In the genomic region with DNA sequence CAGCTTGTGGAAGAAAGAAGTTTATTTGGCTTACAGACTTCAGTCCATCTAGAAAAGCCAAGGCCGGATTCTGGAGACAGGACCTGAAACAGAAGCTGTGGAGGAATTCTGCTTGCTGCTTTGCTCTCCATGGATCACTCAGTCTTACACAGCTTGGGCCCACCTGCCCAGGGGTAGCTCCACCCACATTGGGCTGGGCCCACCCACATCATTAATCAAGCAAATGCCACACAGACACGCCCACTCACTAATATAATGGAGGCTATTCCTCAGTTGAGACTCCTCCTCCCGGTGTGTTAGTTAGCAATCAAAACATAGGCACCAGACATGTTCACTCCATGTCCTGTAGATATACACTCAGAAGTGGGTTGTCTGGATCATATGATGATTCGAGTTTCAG, we compare ENCODE assay signal across 17 mouse cellular contexts. TPM values are rescaled to one million over a fixed set of nuclear protein-coding genes. Genes with fewer than 3 reads are reported as not detected.
DNase-seq lines count a peak whose midpoint lies in the region; ATAC-seq lines count a peak whose summit lies in the region.
"Had no signal": no experiment of that assay in that cellular context is flagged by ENCODE, and none has a peak within 500 bp of the region (broad histone marks: within the 10 kb centered on the region; RNA-seq: fewer than 3 reads in every experiment).

No protein-coding gene starts in this region.

- H3K4me3 ChIP-seq in forebrain, embryonic 13.5 days: no peak overlapping the region
- no peak overlapping the region for H3K4me3 ChIP-seq in forebrain, embryonic 16.5 days (replicated peaks; ENCODE audit: low read length)
- H3K4me3 ChIP-seq in midbrain, embryonic 13.5 days (replicated peaks): no peak overlapping the region
- no peak overlapping the region for H3K4me3 ChIP-seq in midbrain, embryonic 14.5 days (replicated peaks; ENCODE audit: low read depth, low read length)
- H3K4me3 ChIP-seq in liver, embryonic 13.5 days (replicated peaks): no peak overlapping the region
- H3K4me3 ChIP-seq in stomach, embryonic 16.5 days (replicated peaks; ENCODE audit: low read length): no peak overlapping the region
- H3K4me3 ChIP-seq: gastrocnemius, adult 2 months; liver, embryonic 15.5 days; myocyte had no signal

- no peaks in the 10 kb centered on the region for H3K4me1 ChIP-seq in forebrain, embryonic 13.5 days
- H3K4me1 ChIP-seq in forebrain, embryonic 16.5 days (replicated peaks; ENCODE audit: control insufficient read depth, insufficient read depth, low read length): no peaks in the 10 kb centered on the region
- no peaks in the 10 kb centered on the region for H3K4me1 ChIP-seq in midbrain, embryonic 13.5 days (replicated peaks)
- no peaks in the 10 kb centered on the region for H3K4me1 ChIP-seq in midbrain, embryonic 14.5 days (ENCODE audit: control insufficient read depth, insufficient read depth, low read length)
- no peaks in the 10 kb centered on the region for H3K4me1 ChIP-seq in liver, embryonic 13.5 days (replicated peaks)
- H3K4me1 ChIP-seq in stomach, embryonic 16.5 days (ENCODE audit: control insufficient read depth, insufficient read depth, low read length): no peaks in the 10 kb centered on the region
- H3K4me1 ChIP-seq: liver, embryonic 15.5 days had no signal

- no peaks in the 10 kb centered on the region for H3K9me3 ChIP-seq in forebrain, embryonic 13.5 days (replicated peaks)
- no peaks in the 10 kb centered on the region for H3K9me3 ChIP-seq in forebrain, embryonic 16.5 days (ENCODE audit: control insufficient read depth, low read length)
- no peaks in the 10 kb centered on the region for H3K9me3 ChIP-seq in midbrain, embryonic 13.5 days
- no peaks in the 10 kb centered on the region for H3K9me3 ChIP-seq in midbrain, embryonic 14.5 days (ENCODE audit: control insufficient read depth, low read length)
- H3K9me3 ChIP-seq in liver, embryonic 13.5 days (replicated peaks): no peaks in the 10 kb centered on the region
- no peaks in the 10 kb centered on the region for H3K9me3 ChIP-seq in stomach, embryonic 16.5 days (replicated peaks; ENCODE audit: control insufficient read depth, low read length)
- H3K9me3 ChIP-seq: liver, embryonic 15.5 days had no signal

- peaks cover 22% of the 10 kb centered on the region for H3K36me3 ChIP-seq in forebrain, embryonic 13.5 days (ENCODE audit: poor library complexity, severe bottlenecking)
- H3K36me3 ChIP-seq in forebrain, embryonic 16.5 days (ENCODE audit: control insufficient read depth, insufficient read depth): peaks cover 4% of the 10 kb centered on the region; the same call in 1 of the 2 replicates
- peaks cover 18% of the 10 kb centered on the region for H3K36me3 ChIP-seq in midbrain, embryonic 13.5 days
- H3K36me3 ChIP-seq in midbrain, embryonic 14.5 days (ENCODE audit: control insufficient read depth, insufficient read depth, low read length): peaks cover 22% of the 10 kb centered on the region
- H3K36me3 ChIP-seq in liver, embryonic 13.5 days: peaks cover 59% of the 10 kb centered on the region
- H3K36me3 ChIP-seq in stomach, embryonic 16.5 days (ENCODE audit: control insufficient read depth, insufficient read depth, low read length): peaks cover 10% of the 10 kb centered on the region; the same call in 1 of the 2 replicates

- no peak overlapping the region for H3K27ac ChIP-seq in forebrain, embryonic 13.5 days
- no peak overlapping the region for H3K27ac ChIP-seq in forebrain, embryonic 16.5 days (ENCODE audit: low read length)
- no peak overlapping the region for H3K27ac ChIP-seq in midbrain, embryonic 13.5 days
- H3K27ac ChIP-seq in midbrain, embryonic 14.5 days (replicated peaks; ENCODE audit: low read depth, low read length): no peak overlapping the region
- no peak overlapping the region for H3K27ac ChIP-seq in liver, embryonic 13.5 days
- H3K27ac ChIP-seq in stomach, embryonic 16.5 days (ENCODE audit: low read length): no peak overlapping the region
- H3K27ac ChIP-seq: gastrocnemius, adult 2 months; liver, embryonic 15.5 days had no signal

- H3K9ac ChIP-seq in forebrain, embryonic 13.5 days: no peak overlapping the region
- no peak overlapping the region for H3K9ac ChIP-seq in forebrain, embryonic 16.5 days (replicated peaks; ENCODE audit: low read depth, low read length)
- no peak overlapping the region for H3K9ac ChIP-seq in midbrain, embryonic 13.5 days (replicated peaks)
- H3K9ac ChIP-seq in midbrain, embryonic 14.5 days (replicated peaks; ENCODE audit: low read length): no peak overlapping the region
- no peak overlapping the region for H3K9ac ChIP-seq in liver, embryonic 13.5 days
- no peak overlapping the region for H3K9ac ChIP-seq in stomach, embryonic 16.5 days (ENCODE audit: low read length)
- H3K9ac ChIP-seq: forebrain, postnatal 0 days; liver, embryonic 15.5 days had no signal

- no peaks in the 10 kb centered on the region for H3K27me3 ChIP-seq in forebrain, embryonic 13.5 days
- no peaks in the 10 kb centered on the region for H3K27me3 ChIP-seq in forebrain, embryonic 16.5 days (replicated peaks; ENCODE audit: control insufficient read depth, insufficient read depth, low read length)
- H3K27me3 ChIP-seq in midbrain, embryonic 13.5 days: no peaks in the 10 kb centered on the region
- no peaks in the 10 kb centered on the region for H3K27me3 ChIP-seq in midbrain, embryonic 14.5 days (ENCODE audit: control insufficient read depth, insufficient read depth, low read length)
- H3K27me3 ChIP-seq in liver, embryonic 13.5 days: no peaks in the 10 kb centered on the region
- no peaks in the 10 kb centered on the region for H3K27me3 ChIP-seq in stomach, embryonic 16.5 days (ENCODE audit: control insufficient read depth, insufficient read depth, low read length)
- H3K27me3 ChIP-seq: liver, embryonic 15.5 days; Patski had no signal

- no peak for DNase-seq in midbrain, embryonic 14.5 days
- DNase-seq in liver, embryonic 13.5 days: no peak
- no peak for DNase-seq in right cerebral cortex, adult 18-20 months
- DNase-seq in T-cell, adult 2 months (ENCODE audit: low spot score): no peak
- DNase-seq: cerebellum, adult 8-10 months; forebrain, postnatal 0 days; gastrocnemius, adult 2 months; kidney, postnatal 36 days; thymus, postnatal 4 days had no signal

- ATAC-seq in forebrain, embryonic 13.5 days: peak; percentile 62; the same call in 1 of the 2 replicates
- ATAC-seq in forebrain, embryonic 16.5 days: no peak
- 0 out of 2 replicates have a peak, but pooled peaks have one; percentile 14 for ATAC-seq in midbrain, embryonic 13.5 days
- ATAC-seq in midbrain, embryonic 14.5 days (ENCODE audit: low FRiP score, low TSS enrichment): no peak; the same call in 1 of the 2 replicates
- peak; percentile 68 for ATAC-seq in liver, embryonic 13.5 days (ENCODE audit: low read depth)
- 0 out of 2 replicates have a peak, but pooled peaks have one; percentile 13 for ATAC-seq in stomach, embryonic 16.5 days (ENCODE audit: insufficient read depth, low FRiP score)
- ATAC-seq: forebrain, postnatal 0 days; Patski had no signal

- H3K4me2 ChIP-seq in forebrain, embryonic 13.5 days: no peak overlapping the region
- H3K4me2 ChIP-seq in forebrain, embryonic 16.5 days (ENCODE audit: low read length): no peak overlapping the region
- no peak overlapping the region for H3K4me2 ChIP-seq in midbrain, embryonic 13.5 days (replicated peaks)
- no peak overlapping the region for H3K4me2 ChIP-seq in midbrain, embryonic 14.5 days (ENCODE audit: low read length)
- H3K4me2 ChIP-seq in liver, embryonic 13.5 days: no peak overlapping the region
- H3K4me2 ChIP-seq in stomach, embryonic 16.5 days (ENCODE audit: low read depth, low read length): no peak overlapping the region
- H3K4me2 ChIP-seq: liver, embryonic 15.5 days; midbrain, embryonic 11.5 days had no signal

- 81% methylated on average over 4 of the region's 4 CpGs for WGBS in forebrain, embryonic 13.5 days
- 86% methylated on average over 4 of the region's 4 CpGs for WGBS in forebrain, embryonic 16.5 days
- 87% methylated on average over 4 of the region's 4 CpGs for WGBS in midbrain, embryonic 13.5 days
- 87% methylated on average over 4 of the region's 4 CpGs for WGBS in midbrain, embryonic 14.5 days
- WGBS in liver, embryonic 13.5 days (ENCODE audit: insufficient replicate concordance): 80% methylated on average over 4 of the region's 4 CpGs
- WGBS in stomach, embryonic 16.5 days: 79% methylated on average over 4 of the region's 4 CpGs

RNA-seq across cellular contexts. Expression of gene Crot, which starts 36.6 kb away (rescaled TPM):
- polyA plus RNA-seq in forebrain, embryonic 13.5 days (2015; fragmentation: Nextera tagmentation; extraction: Ambion mirVana): 23.7 and 23.9 TPM in 2 replicates
- polyA plus RNA-seq in forebrain, embryonic 16.5 days (2015; fragmentation: Nextera tagmentation; extraction: Ambion mirVana): 19.6 and 24.9 TPM in 2 replicates
- polyA plus RNA-seq in midbrain, embryonic 13.5 days (2015; fragmentation: Nextera tagmentation; extraction: Ambion mirVana): 17.8 and 19.2 TPM in 2 replicates
- 14.2 and 21.1 TPM in 2 replicates for polyA plus RNA-seq in midbrain, embryonic 14.5 days (2014; fragmentation: Nextera tagmentation; extraction: Ambion mirVana)
- polyA plus RNA-seq in liver, embryonic 13.5 days (2015; fragmentation: Nextera tagmentation; extraction: Ambion mirVana): 36.9 and 45.2 TPM in 2 replicates
- polyA plus RNA-seq in stomach, embryonic 16.5 days (2015; fragmentation: Nextera tagmentation; extraction: Ambion mirVana): 70.9 and 75.3 TPM in 2 replicates

Comparison
In these comparisons a context has a peak if more than half of its experiments do, and no peak if none do; other contexts are left out.
1. ATAC-seq: peak in forebrain, embryonic 13.5 days (single experiment), midbrain, embryonic 13.5 days (single experiment), liver, embryonic 13.5 days (single experiment) and stomach, embryonic 16.5 days (single experiment); none in forebrain, embryonic 16.5 days (single experiment) and midbrain, embryonic 14.5 days (single experiment).